Mouse (Mus musculus): ENCODE results near the gene Lsp1.

DNA sequence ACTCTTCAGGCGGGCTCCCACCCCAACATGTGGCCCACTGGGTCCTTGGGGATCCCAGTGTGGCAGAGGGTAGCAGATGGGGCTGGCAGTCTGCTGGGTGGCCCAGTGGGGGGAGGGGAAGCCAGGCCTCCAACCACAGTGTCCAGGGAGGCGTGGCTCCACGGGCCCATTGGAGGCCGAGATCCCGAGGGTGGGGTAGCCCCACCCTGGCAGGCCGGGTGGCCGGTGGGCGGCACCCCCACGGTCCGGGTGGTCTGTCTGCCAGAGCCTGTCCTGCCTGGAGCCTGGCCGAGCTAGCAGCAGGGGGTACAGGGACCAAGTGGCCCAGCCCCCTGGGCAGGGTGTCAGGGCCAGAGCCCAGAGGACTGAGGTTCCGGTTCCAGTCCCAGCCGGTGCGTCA lies 14.2 kb downstream of the Lsp1 start:
- TF ChIP-seq CTCF (IDR thresholded peaks at IDR 0.05; ENCODE audit: low read depth, low read length) = no peak
- no peak for TF ChIP-seq GATA1 (IDR thresholded peaks at IDR 0.05; ENCODE audit: borderline replicate concordance, low read length)
- no peak for TF ChIP-seq TAL1 (conservative IDR thresholded peaks at IDR 0.05; ENCODE audit: low read depth, low read length)
- no peak for TF ChIP-seq POLR2AphosphoS5 (IDR thresholded peaks at IDR 0.05; ENCODE audit: insufficient replicate concordance, low read depth, low read length)
- TF ChIP-seq GATA2 (IDR thresholded peaks at IDR 0.05; ENCODE audit: borderline replicate concordance, low read depth, low read length) = no peak

Data from G1E (cell line).